Mouse (Mus musculus) stomach, embryonic 16.5 days (tissue): ENCODE results near the gene Gpr89. TPM values are rescaled to one million over a fixed set of nuclear protein-coding genes. Genes with fewer than 3 reads are reported as not detected.
A peak's percentile ranks its signal among the peaks of the same experiment; 100 is the strongest.

Experiments used
- ATAC-seq: fragments of 200-750 bp; cut with Nextera tagmentation; 2 replicates; pipeline ENCODE4 v1.8.0; 2017; ENCODE audit warnings: moderate number of reproducible peaks, moderate TSS enrichment; ENCODE audit not compliant: insufficient read depth, low FRiP score
- H3K27ac ChIP-seq: fragments of 300-500 bp; sonication (generic); 2 replicates; pipeline ENCODE4 v1.5.1; 2014; ENCODE audit warnings: low read length
- H3K27me3 ChIP-seq: fragments of 300-500 bp; sonication (generic); 2 replicates; pipeline ENCODE4 v1.6.1; 2014; ENCODE audit warnings: low read length, control low read depth, mixed read lengths; ENCODE audit not compliant: control insufficient read depth, insufficient read depth
- H3K36me3 ChIP-seq: fragments of 300-500 bp; sonication (generic); 2 replicates; pipeline ENCODE4 v1.6.1; 2014; ENCODE audit warnings: low read length; ENCODE audit not compliant: control insufficient read depth, insufficient read depth
- H3K4me1 ChIP-seq: fragments of 300-500 bp; sonication (generic); 2 replicates; pipeline ENCODE4 v1.6.1; 2014; ENCODE audit warnings: low read length, control low read depth, mixed read lengths; ENCODE audit not compliant: control insufficient read depth, insufficient read depth
- H3K4me2 ChIP-seq: fragments of 300-500 bp; sonication (generic); 2 replicates; pipeline ENCODE4 v1.6.1; 2014; ENCODE audit warnings: low read depth, low read length, mixed read lengths
- H3K4me3 ChIP-seq: fragments of 300-500 bp; sonication (generic); replicated peaks from 2 replicates; pipeline ENCODE4 v1.5.1; 2014; ENCODE audit warnings: mild to moderate bottlenecking, low read length
- H3K9ac ChIP-seq: fragments of 300-500 bp; sonication (generic); 2 replicates; pipeline ENCODE4 v1.6.1; 2014; ENCODE audit warnings: low read length
- H3K9me3 ChIP-seq: fragments of 300-500 bp; sonication (generic); replicated peaks from 2 replicates; pipeline ENCODE4 v1.6.1; 2016; ENCODE audit warnings: low read length, control low read depth; ENCODE audit not compliant: control insufficient read depth
- WGBS: fragments of 180-500 bp; shearing (Covaris S2); extraction: QIAGEN DNeasy Blood & Tissue Kit; methylation state at CpG from one replicate; pipeline ENCODE4 v1.1.7; 2014; 5-methylcytosine and 5-hydroxymethylcytosine counted together
- polyA plus RNA-seq: library from polyadenylated mRNA; unstranded; fragments of >200 nt; fragmentation: Nextera tagmentation; extraction: Ambion mirVana; gene quantifications from 2 replicates; pipeline ENCODE4 v1.2.1, GENCODE M21; 2015

The Gpr89 gene
- polyA plus RNA-seq, 1 experiment from 2014 or later = 50.3 TPM

DNA sequence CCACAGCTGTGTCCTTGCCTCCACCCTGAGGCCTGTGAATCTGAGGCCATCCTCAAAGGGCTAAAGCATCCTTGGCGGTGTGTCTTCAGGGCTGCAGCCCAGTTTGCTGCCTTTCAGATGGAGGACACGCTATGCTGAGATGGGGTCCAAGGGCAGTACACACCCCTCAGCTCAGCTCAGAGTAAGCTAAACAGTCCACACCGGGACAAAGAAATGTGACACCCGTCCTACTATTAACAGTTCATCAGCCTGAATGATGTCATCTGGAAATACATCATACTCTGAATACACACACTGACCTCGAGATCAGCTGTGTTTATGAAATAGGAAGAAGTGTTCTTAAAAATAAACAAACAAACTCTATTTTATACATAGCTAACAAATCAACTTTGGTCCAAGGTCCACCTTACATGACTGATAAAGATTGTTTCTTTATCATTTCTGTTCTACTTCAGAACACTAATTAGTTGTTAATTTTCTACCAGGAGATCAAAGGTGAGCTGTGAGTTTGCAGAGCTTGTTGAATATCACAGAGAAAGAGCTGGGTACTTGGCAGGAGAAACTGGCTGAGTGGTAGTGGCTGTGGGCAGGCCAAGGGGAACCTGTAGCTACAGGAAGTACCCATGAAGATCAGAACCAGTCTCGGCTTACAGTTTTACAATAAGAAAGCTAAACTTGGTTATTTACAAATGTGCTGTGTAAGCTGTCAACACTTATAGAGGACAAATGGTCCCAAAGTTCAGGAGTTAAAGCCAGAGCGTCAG is 30.2 kb downstream of the Gpr89 start:
- Histone ChIP-seq H3K9ac (no peak overlapping the region), H3K27ac (peak overlapping the region; percentile 11; the same call in 1 of the 2 replicates), H3K36me3 (0 out of 2 replicates have a peak, but pooled peaks cover 16% of the 10 kb centered on the region), H3K4me3 (no peak overlapping the region), H3K4me1 (no peaks in the 10 kb centered on the region), H3K9me3 (no peaks in the 10 kb centered on the region), H3K4me2 (no peak overlapping the region), H3K27me3 (no peaks in the 10 kb centered on the region)
- ATAC-seq = no peak
- 44% methylated on average over 7 of the region's 7 CpGs for WGBS

DNA sequence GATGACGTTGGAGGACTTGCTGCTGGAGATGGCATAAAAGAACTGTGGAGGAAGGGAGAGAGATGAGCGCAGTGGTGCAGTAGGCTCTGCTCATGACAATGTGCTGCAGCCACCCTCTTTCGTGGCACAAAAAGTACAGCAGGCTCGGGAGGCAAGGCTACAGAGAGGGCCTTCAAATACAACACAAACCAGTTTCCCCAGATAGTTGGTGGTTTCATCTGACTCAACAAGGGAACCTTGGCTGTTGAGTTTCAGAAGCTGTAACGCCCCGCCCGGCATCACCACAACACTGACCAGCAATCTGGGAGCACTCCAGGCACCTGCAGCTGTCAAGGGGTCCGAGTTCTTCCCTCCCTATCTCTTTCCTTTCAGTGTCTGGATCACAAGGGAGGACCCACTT is 32.6 kb downstream of the Gpr89 start:
- no peaks in the 10 kb centered on the region for H3K27me3 ChIP-seq
- H3K4me1 ChIP-seq = no peaks in the 10 kb centered on the region
- no peak overlapping the region for H3K27ac ChIP-seq
- H3K4me2 ChIP-seq = no peak overlapping the region
- no peak for ATAC-seq
- no peaks in the 10 kb centered on the region for H3K9me3 ChIP-seq
- WGBS = 89% methylated on average over 8 of the region's 8 CpGs
- H3K4me3 ChIP-seq = no peak overlapping the region
- H3K36me3 ChIP-seq = 0 out of 2 replicates have a peak, but pooled peaks cover 23% of the 10 kb centered on the region
- no peak overlapping the region for H3K9ac ChIP-seq

DNA sequence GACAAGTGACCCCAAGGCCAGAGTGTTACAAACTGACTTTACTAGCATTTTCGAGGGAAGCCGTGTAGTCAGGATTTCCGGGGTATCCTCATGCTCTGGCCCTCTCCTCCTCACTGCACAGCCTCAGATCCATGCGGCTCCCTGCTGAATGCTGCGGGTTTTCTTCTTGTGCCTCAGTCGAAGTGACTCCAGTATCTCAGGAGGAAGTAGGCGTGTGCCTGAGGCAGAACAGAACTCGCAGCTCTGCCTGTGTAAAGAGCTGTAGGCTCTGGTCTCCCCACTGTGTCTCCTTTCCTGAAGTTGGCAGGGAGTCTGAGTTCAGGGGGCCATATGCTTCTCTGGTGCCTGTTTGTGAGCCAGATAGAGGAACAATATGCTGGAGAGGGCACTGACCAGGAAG is 34.1 kb downstream of the Gpr89 start:
- H3K27ac ChIP-seq = no peak overlapping the region
- H3K9me3 ChIP-seq = no peaks in the 10 kb centered on the region
- no peaks in the 10 kb centered on the region for H3K4me1 ChIP-seq
- no peak overlapping the region for H3K4me2 ChIP-seq
- 84% methylated on average over 8 of the region's 8 CpGs for WGBS
- H3K27me3 ChIP-seq = no peaks in the 10 kb centered on the region
- ATAC-seq = no peak
- no peak overlapping the region for H3K4me3 ChIP-seq
- H3K9ac ChIP-seq = no peak overlapping the region
- H3K36me3 ChIP-seq = 0 out of 2 replicates have a peak, but pooled peaks cover 23% of the 10 kb centered on the region

DNA sequence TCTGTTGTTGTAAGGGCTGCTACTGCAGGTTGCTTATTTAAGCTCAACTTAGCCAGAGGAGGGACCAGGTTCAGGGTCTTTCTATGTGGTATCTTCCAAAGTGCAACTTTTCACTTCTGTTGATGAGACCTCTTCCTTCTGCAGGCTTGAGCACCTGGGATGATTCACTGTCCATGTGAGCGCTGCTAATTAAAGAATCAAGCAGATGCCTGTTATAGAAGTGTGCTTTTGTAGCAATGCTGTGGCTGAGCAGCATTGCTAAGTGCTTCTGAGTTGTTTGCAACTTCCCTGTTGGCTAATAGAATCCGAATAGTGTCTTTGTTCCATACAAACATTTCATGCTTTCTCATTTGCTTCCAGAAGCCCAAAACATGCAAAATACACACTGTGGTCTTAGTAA is 34.9 kb downstream of the Gpr89 start:
- WGBS = 82% methylated on average over 2 of the region's 2 CpGs
- H3K36me3 ChIP-seq = 0 out of 2 replicates have a peak, but pooled peaks cover 23% of the 10 kb centered on the region
- no peak overlapping the region for H3K4me2 ChIP-seq
- H3K27ac ChIP-seq = no peak overlapping the region
- no peak for ATAC-seq
- no peaks in the 10 kb centered on the region for H3K4me1 ChIP-seq
- H3K9ac ChIP-seq = no peak overlapping the region
- no peak overlapping the region for H3K4me3 ChIP-seq
- no peaks in the 10 kb centered on the region for H3K27me3 ChIP-seq
- H3K9me3 ChIP-seq = no peaks in the 10 kb centered on the region

DNA sequence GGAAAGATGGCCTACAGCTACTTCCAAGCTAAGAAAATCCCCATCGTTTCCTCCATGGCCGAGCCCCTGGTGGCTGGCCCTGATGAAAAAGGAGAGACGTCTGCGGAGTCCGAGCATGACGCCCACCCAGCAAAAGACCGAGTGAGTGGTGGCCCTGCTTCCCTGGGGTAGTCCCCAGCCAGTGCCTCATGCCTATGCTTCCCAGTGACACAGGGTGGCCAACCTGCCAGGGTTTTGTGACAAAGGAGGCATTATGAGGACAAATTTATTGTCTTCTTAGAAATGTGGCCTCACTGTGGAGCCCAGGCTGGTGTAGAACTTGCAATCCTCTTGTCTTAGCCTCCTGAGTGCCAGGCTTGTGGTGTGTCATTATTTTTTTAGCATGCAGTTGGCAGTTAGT is 36.1 kb downstream of the Gpr89 start:
- no peak overlapping the region for H3K4me2 ChIP-seq
- H3K27me3 ChIP-seq = no peaks in the 10 kb centered on the region
- H3K36me3 ChIP-seq = 0 out of 2 replicates have a peak, but pooled peaks cover 20% of the 10 kb centered on the region
- no peak overlapping the region for H3K9ac ChIP-seq
- WGBS = 93% methylated on average over 7 of the region's 7 CpGs
- H3K9me3 ChIP-seq = no peaks in the 10 kb centered on the region
- no peaks in the 10 kb centered on the region for H3K4me1 ChIP-seq
- no peak overlapping the region for H3K4me3 ChIP-seq
- no peak overlapping the region for H3K27ac ChIP-seq
- ATAC-seq = no peak

DNA sequence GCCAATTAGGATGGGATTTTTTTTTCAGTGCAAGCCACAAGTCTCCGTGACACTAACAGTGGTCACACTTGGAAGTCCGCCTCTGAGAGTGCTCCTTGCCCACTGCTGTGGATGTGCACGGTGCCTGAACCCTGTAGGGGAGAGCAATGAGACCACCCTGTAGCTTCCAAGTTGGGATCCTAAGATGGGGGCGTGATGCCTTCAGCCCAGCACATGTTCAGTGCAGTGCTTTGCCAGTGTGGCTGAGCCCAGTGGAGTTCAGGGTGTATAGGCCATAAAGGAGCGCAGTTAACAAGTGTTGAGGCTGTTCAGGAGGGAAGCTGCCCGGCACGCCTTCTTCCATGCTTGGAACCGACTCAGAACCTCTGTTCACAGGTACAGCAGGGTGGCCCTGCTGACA is 36.6 kb downstream of the Gpr89 start:
- no peak overlapping the region for H3K9ac ChIP-seq
- no peaks in the 10 kb centered on the region for H3K27me3 ChIP-seq
- H3K4me3 ChIP-seq = no peak overlapping the region
- H3K36me3 ChIP-seq = 0 out of 2 replicates have a peak, but pooled peaks cover 20% of the 10 kb centered on the region
- 93% methylated on average over 8 of the region's 8 CpGs for WGBS
- no peak overlapping the region for H3K4me2 ChIP-seq
- H3K9me3 ChIP-seq = no peaks in the 10 kb centered on the region
- H3K4me1 ChIP-seq = no peaks in the 10 kb centered on the region
- ATAC-seq = no peak
- no peak overlapping the region for H3K27ac ChIP-seq

DNA sequence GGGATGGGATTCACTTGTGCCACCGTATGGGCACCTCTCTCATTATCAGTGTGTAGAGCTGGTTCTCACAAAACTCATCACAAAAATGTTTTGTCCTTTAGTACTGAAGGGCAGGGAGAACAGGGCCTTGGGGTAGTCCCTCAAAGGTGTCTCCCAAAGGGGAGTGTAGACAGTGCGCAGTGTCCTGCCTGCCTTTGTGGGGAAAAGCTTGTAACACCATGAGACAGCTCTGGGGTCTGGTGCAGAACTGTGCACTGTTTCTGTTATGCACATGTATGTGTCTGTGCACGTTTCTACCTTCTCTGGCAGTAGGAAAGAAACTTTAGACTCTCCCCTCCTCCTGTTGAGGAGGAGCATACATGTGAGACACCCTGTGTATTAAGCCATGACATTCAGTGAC is 37.3 kb downstream of the Gpr89 start:
- ATAC-seq = no peak
- Histone ChIP-seq H3K27ac (no peak overlapping the region), H3K4me2 (no peak overlapping the region), H3K36me3 (0 out of 2 replicates have a peak, but pooled peaks cover 14% of the 10 kb centered on the region), H3K4me3 (no peak overlapping the region), H3K9ac (no peak overlapping the region), H3K9me3 (no peaks in the 10 kb centered on the region), H3K27me3 (no peaks in the 10 kb centered on the region), H3K4me1 (no peaks in the 10 kb centered on the region)
- WGBS = 88% methylated on average over 3 of the region's 3 CpGs

DNA sequence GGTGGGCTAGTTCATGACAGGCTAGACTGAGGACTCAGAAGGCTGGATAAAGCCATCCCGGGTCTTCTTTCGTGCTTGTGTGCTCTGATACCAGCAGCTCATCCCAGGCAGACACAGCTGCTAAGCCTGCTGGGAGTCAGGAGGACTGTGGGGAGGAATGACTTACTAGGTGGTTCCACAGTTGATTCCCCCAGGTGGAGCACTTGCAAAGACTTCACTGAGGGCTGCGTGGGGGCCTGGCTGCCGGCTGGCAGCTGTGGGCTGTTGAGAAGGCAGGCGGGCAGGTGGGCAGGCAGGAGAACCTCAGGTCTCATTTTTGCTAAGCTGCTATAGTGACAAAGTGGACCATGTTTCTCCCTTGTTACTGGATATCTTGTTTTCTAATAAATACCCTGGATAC is 44.6 kb downstream of the Gpr89 start:
- H3K27ac ChIP-seq = no peak overlapping the region
- H3K9ac ChIP-seq = no peak overlapping the region
- WGBS = 92% methylated on average over 5 of the region's 5 CpGs
- H3K4me3 ChIP-seq = no peak overlapping the region
- H3K4me2 ChIP-seq = no peak overlapping the region
- H3K4me1 ChIP-seq = no peaks in the 10 kb centered on the region
- H3K9me3 ChIP-seq = no peaks in the 10 kb centered on the region
- H3K27me3 ChIP-seq = no peaks in the 10 kb centered on the region
- no peaks in the 10 kb centered on the region for H3K36me3 ChIP-seq
- no peak for ATAC-seq

DNA sequence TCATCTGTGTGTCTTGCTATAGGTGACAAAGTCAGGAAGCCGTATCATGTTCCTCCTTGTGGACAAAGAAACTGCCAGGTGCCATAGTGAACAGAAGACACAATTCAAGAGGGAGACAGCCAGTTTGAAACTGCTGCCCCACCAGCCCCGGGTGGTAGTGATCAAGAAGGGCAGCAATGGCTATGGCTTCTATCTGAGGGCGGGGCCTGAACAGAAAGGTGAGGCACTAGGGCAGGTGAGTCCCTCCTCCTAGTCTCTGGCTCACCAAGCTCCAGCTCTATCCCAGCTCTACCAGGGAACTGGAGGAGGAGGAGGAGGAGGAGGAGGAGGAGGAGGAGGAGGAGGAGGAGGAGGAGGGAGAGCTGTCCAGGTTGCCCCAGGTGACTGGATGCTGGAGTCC is 49.3 kb downstream of the Gpr89 start:
- Histone ChIP-seq H3K4me3 (no peak overlapping the region), H3K4me2 (no peak overlapping the region), H3K9me3 (no peaks in the 10 kb centered on the region), H3K9ac (no peak overlapping the region), H3K27ac (no peak overlapping the region), H3K36me3 (no peaks in the 10 kb centered on the region), H3K27me3 (no peaks in the 10 kb centered on the region), H3K4me1 (no peaks in the 10 kb centered on the region)
- 68% methylated on average over 3 of the region's 3 CpGs for WGBS
- ATAC-seq = no peak; the same call in 1 of the 2 replicates
